Mouse (Mus musculus) heart, adult 2 months (tissue): Measurements from ENCODE around the gene Slc22a16. TPM values are rescaled to one million over a fixed set of nuclear protein-coding genes. Genes with fewer than 3 reads are reported as not detected.
"Not testable (repeated sequence)": the region's sequence is repeated elsewhere in the genome, so short reads cannot be mapped to it uniquely, and the experiment has no call there.

Experiments used
- DNase-seq, 2 experiments: peaks; one replicate each; pipeline ENCODE4 v3.0.0; 2021
- H3K27ac ChIP-seq: fragments of 200-600 bp; 2 replicates; pipeline ENCODE4 v1.8.1; 2022
- H3K27me3 ChIP-seq: fragments of 200-500 bp; 2 replicates; pipeline ENCODE4 v1.6.1; 2012; ENCODE audit warnings: mild to moderate bottlenecking, low read length, inconsistent platforms, mixed read lengths; ENCODE audit not compliant: control insufficient read depth, insufficient read depth
- H3K36me3 ChIP-seq: fragments of 200-500 bp; 2 replicates; pipeline ENCODE4 v1.6.1; 2012; ENCODE audit warnings: low read length, inconsistent platforms; ENCODE audit not compliant: control insufficient read depth, insufficient read depth
- H3K4me1 ChIP-seq: fragments of 200-500 bp; 2 replicates; pipeline ENCODE4 v1.6.1; 2011; ENCODE audit warnings: low read length; ENCODE audit not compliant: control insufficient read depth, insufficient read depth
- H3K4me3 ChIP-seq: fragments of 200-600 bp; 2 replicates; pipeline ENCODE4 v1.8.1; 2022
- H3K79me2 ChIP-seq: fragments of 200-500 bp; replicated peaks from 2 replicates; pipeline ENCODE4 v1.6.1; 2012; ENCODE audit warnings: mild to moderate bottlenecking, inconsistent platforms, low read length, moderate library complexity, mixed read lengths; ENCODE audit not compliant: control insufficient read depth, insufficient read depth
- H3K9ac ChIP-seq: fragments of 200-500 bp; 2 replicates; pipeline ENCODE4 v1.6.1; 2012; ENCODE audit warnings: low read depth, mild to moderate bottlenecking, control low read depth, inconsistent platforms, low read length, mixed read lengths
- CTCF ChIP-seq: fragments of 200-600 bp; IDR thresholded peaks from 2 replicates; pipeline ENCODE4 v1.8.1; 2022; ENCODE audit warnings: antibody characterized with exemption, mild to moderate bottlenecking, moderate library complexity
- EP300 ChIP-seq: fragments of 200-500 bp; IDR thresholded peaks from 2 replicates; pipeline ENCODE4 v1.6.1; 2011; ENCODE audit warnings: low read depth, low read length, control low read depth; ENCODE audit not compliant: insufficient read depth
- POLR2A ChIP-seq: fragments of 200-500 bp; IDR thresholded peaks from 2 replicates; pipeline ENCODE4 v1.6.1; 2011; ENCODE audit warnings: mild to moderate bottlenecking, low read depth, low read length, control low read depth; ENCODE audit not compliant: insufficient read depth
- WGBS: fragments of 180-500 bp; shearing (Covaris S2); methylation state at CpG from one replicate; pipeline ENCODE4 v1.1.7; 2018; 5-methylcytosine and 5-hydroxymethylcytosine counted together
- intact Hi-C: fragments of 180-260 bp; cut with DNase I; formaldehyde crosslinking; loops from one replicate; pipeline ENCODE4 v1.15.1; 2025
- polyA plus RNA-seq: library from polyadenylated mRNA; depleted of rRNA; stranded (reverse); fragments of >200 nt; gene quantifications from 2 replicates; pipeline ENCODE4 v1.2.3, GENCODE M21; 2012
- total RNA-seq, 2 experiments: library from RNA; stranded (reverse); gene quantifications; 2 replicates each; pipeline ENCODE4 v1.2.3; 2021

Slc22a16 gene
- total and polyA plus RNA-seq, 3 experiments: 0.04 TPM; not detected in 2

- no peak for DNase-seq
- 51% methylated on average over 3 of the region's 3 CpGs for WGBS
- no peak overlapping the region for H3K27ac ChIP-seq
Measured at GRCm38 (mm10) chr10:40530661-40531060, 39.5 kb upstream of the Slc22a16 start.

GRCm38 (mm10) chr10:40532586-40532985 is 37.5 kb upstream of the Slc22a16 start:
- WGBS: 81% methylated on average over 4 of the region's 4 CpGs
- H3K27ac ChIP-seq, DNase-seq, H3K9ac ChIP-seq, H3K4me3 ChIP-seq, H3K4me1 ChIP-seq, H3K27me3 ChIP-seq, intact Hi-C loops, H3K36me3 ChIP-seq, H3K79me2 ChIP-seq: not testable (repeated sequence)

More at GRCm38 (mm10) chr10:40530661-40531060, 39.5 kb upstream of the Slc22a16 start:
- H3K36me3 ChIP-seq: no peaks in the 10 kb centered on the region
- H3K79me2 ChIP-seq: no peaks in the 10 kb centered on the region
- intact Hi-C loops: no loop called here
- H3K27me3 ChIP-seq: no peaks in the 10 kb centered on the region
- TF ChIP-seq CTCF (no peak), EP300 (no peak), POLR2A (no peak)
- H3K4me3 ChIP-seq: no peak overlapping the region
- H3K4me1 ChIP-seq: no peaks in the 10 kb centered on the region; the same call in 1 of the 2 replicates
- H3K9ac ChIP-seq: no peak overlapping the region

- intact Hi-C loops: no loop called here
- Histone ChIP-seq H3K4me3 (no peak overlapping the region), H3K79me2 (no peaks in the 10 kb centered on the region), H3K4me1 (no peaks in the 10 kb centered on the region), H3K27ac (no peak overlapping the region), H3K9ac (no peak overlapping the region), H3K36me3 (no peaks in the 10 kb centered on the region), H3K27me3 (no peaks in the 10 kb centered on the region)
- TF ChIP-seq POLR2A: no peak
- DNase-seq: no peak
- WGBS: 76% methylated on average over 6 of the region's 6 CpGs
Measured at GRCm38 (mm10) chr10:40541351-40541750, 28.8 kb upstream of the Slc22a16 start.

- Histone ChIP-seq H3K9ac (no peak overlapping the region), H3K27me3 (no peaks in the 10 kb centered on the region), H3K27ac (no peak overlapping the region), H3K4me1 (no peaks in the 10 kb centered on the region), H3K79me2 (no peaks in the 10 kb centered on the region), H3K4me3 (no peak overlapping the region), H3K36me3 (no peaks in the 10 kb centered on the region)
- TF ChIP-seq EP300 (no peak), CTCF (no peak), POLR2A (no peak)
- 72% methylated on average over 2 of the region's 2 CpGs for WGBS
- intact Hi-C loops: no loop called here
- no peak for DNase-seq
Measured at GRCm38 (mm10) chr10:40549317-40549716, 20.8 kb upstream of the Slc22a16 start.

GRCm38 (mm10) chr10:40551801-40552200 is 18.3 kb upstream of the Slc22a16 start:
- Histone ChIP-seq H3K27me3 (no peaks in the 10 kb centered on the region), H3K27ac (no peak overlapping the region), H3K79me2 (no peaks in the 10 kb centered on the region), H3K4me1 (no peaks in the 10 kb centered on the region), H3K4me3 (no peak overlapping the region), H3K9ac (no peak overlapping the region), H3K36me3 (no peaks in the 10 kb centered on the region)
- WGBS: 43% methylated on average over 2 of the region's 2 CpGs
- TF ChIP-seq CTCF (no peak), POLR2A (no peak), EP300 (no peak)
- no peak for DNase-seq
- intact Hi-C loops: no loop called here

DNA sequence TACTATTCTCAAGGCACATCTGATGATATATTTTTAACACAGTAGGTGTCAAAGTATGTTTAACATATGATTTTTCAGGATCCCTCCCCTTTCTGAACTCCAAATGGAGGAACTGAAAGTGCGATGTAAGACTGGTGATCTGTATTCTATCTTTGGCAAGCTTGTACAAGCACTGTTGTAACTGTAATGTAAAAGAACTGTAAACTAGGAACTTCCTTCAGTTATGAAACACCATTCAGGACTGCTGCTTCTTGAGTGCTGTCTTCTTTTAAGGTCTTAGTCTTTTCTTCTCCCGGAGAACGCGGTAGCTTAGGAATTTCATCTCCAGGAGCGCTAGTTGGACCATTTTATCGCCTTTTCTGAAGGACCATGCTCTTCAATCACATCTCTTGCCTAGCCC is 4.4 kb upstream of the Slc22a16 start:
- DNase-seq: not testable (repeated sequence)

More for the DNA sequence above, 4.4 kb upstream of the Slc22a16 start:
- H3K4me3 ChIP-seq, H3K27me3 ChIP-seq, intact Hi-C loops, H3K9ac ChIP-seq, H3K27ac ChIP-seq, H3K36me3 ChIP-seq, H3K4me1 ChIP-seq, H3K79me2 ChIP-seq: not testable (repeated sequence)
- 92% methylated on average over 6 of the region's 6 CpGs for WGBS
